Mouse (Mus musculus) thymus, adult 2 months (tissue): ENCODE measurements around the gene Prokr1.

Experiments
- CTCF ChIP-seq: fragments of 200-500 bp; IDR thresholded peaks from 2 replicates; pipeline ENCODE4 v1.5.1; 2012; ENCODE audit warnings: mild to moderate bottlenecking, control low read depth, low read length, moderate library complexity, borderline replicate concordance; ENCODE audit not compliant: control insufficient read depth, poor library complexity, insufficient read depth; ENCODE audit errors: extremely low read depth
- POLR2A ChIP-seq: fragments of 200-500 bp; IDR thresholded peaks from 2 replicates; pipeline ENCODE4 v1.6.1; 2012; ENCODE audit warnings: mild to moderate bottlenecking, low read length, control low read depth, moderate library complexity; ENCODE audit not compliant: control insufficient read depth, poor library complexity, insufficient read depth; ENCODE audit errors: extremely low read depth

DNA sequence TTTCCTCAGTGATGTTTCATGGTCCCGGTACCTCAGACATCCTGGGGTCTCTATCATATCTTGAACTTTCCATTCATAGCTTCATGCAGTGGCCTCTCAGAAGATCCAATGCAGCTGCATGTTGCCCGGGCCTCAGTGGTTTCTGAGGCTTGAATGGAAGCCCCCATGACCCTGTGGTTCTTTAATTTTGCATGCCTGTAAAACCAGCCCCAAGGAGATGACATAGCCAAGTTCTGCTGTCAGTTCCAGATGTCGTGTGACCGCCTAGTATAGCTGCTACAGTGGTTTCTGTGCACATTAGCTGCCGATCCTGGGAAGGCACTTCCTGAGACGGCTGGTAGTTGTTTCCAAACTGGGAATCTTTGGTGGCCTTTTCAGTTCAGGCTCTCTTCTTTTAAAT lies 3.6 kb upstream of the Prokr1 start:
- TF ChIP-seq CTCF (no peak), POLR2A (no peak)
